Mouse (Mus musculus): ENCODE measurements around the gene Foxd2. TPM values are rescaled to one million over a fixed set of nuclear protein-coding genes. Genes with fewer than 3 reads are reported as not detected.

The Foxd2 gene
- total RNA-seq, 4 experiments from 2014 or later: 0.10 to 0.29 (median 0.19) TPM; not detected in 1

Other genes starting within 250 kb of the Foxd2 start
- gene Gm12830, start 87.2 kb downstream of the Foxd2 start, total RNA-seq (2022): not detected
- not detected for gene Foxe3, start 17.1 kb upstream of the Foxd2 start, total RNA-seq (2022)
- 10 to 100 TPM; 16.5 to 20.5 (median 18.4) TPM for gene Cmpk1, start 78.4 kb upstream of the Foxd2 start, total RNA-seq (2022)
- gene Stil, start 91.3 kb upstream of the Foxd2 start, total RNA-seq (2022): under 1 TPM in 2 of 4 experiments, not detected in 2; 0.10 to 0.18 TPM
- under 1 TPM; 0.56 to 0.76 (median 0.60) TPM for gene Tal1, start 147.6 kb upstream of the Foxd2 start, total RNA-seq (2022)
- gene Pdzk1ip1, start 179.8 kb upstream of the Foxd2 start, total RNA-seq (2022): not detected
- gene Cyp4x1, start 225.4 kb upstream of the Foxd2 start, total RNA-seq (2022): not detected

Measured in gastrocnemius, adult 8-10 months (tissue).